Mouse (Mus musculus): Measurements from ENCODE around the gene Gm3448.
A peak's percentile ranks its signal among the peaks of the same experiment; 100 is the strongest.
"Not testable (repeated sequence)": the region's sequence is repeated elsewhere in the genome, so short reads cannot be mapped to it uniquely, and the experiment has no call there.

Gene Gm3448

DNA sequence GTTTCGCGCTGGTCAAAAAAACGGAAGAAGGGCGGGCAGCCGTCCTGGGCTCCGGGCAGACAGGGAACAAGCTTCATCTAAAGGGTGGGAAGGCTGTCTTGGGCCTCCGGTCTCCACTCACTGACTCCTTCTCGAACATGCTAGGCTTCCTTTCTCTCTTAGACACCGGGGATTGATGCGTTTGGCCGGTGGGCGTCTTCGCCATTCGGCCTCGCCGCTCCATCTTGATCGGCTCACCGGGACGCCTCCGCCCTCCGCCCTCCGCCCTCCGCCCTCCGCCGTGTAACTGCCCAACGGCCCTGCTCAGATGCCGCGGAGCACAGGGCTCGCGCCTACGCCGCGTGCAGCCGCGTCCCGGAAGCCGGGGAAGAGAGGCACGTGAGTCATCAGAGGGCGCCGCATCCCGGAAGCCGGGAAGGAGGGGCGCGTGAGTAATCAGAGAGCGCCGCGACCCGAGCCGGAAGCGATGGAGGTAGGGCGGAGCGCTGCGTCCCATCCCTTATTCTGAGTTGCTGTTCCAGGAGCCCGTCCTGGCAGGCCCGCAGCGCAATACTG is at the start of gene Gm3448, which contains the start of the genes Ermard and Tcte3:
Gm3448 (minus strand) TSS at position 363 of the 555 bp plus-strand sequence.
Ermard (plus strand) TSS at position 34 of the 555 bp plus-strand sequence.
Tcte3 (minus strand) TSS at position 314 of the 555 bp plus-strand sequence.
- peak in 1 of 2 experiments; percentile 11 for DNase-seq (ENCODE audit: low read depth in 2 of 2, low spot score in 2 of 2)

DNA sequence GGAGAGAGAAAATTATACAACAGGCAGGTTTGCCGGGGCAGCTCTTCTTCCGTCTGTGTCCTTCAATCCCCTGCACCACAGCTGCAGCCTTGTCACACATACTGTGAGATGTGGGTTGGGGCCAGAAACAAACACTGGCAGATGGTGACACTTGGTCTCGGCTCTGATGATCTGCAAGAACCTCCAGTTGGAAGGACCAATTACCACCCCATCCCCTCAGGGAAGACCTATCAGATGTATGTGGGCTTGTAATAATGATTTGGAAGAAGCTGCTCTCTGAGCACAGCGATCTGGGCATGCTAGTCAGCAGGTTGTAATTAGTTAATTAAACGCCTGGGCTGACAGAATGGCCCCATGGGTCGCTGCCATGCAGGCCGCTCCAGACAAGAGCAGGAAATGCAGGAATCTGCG is 47.3 kb upstream of the Gm3448 start:
- no peak for DNase-seq (ENCODE audit: low read depth in 2 of 2, low spot score in 2 of 2)

DNA sequence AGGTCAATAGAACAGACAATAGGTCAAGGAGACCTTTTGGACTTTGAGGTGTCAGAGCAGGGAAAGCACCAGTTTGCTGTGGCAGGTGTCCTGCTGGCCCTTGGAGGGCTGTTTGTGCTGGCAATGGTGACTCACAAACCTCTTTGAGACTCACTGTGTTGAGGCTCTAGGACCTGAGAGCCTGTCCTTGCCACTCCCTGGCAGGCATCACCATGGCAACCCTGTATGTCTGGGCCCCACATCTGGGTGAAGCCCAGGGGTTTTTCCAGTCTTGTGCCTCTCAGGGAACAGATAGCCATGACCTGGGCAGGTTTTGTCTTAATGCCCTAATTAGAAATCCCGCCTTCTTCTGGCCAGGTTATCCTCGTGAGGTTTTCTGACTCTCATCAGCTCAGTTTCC is 46.8 kb upstream of the Gm3448 start:
- DNase-seq (ENCODE audit: low read depth in 2 of 2, low spot score in 2 of 2), result no peak

DNA sequence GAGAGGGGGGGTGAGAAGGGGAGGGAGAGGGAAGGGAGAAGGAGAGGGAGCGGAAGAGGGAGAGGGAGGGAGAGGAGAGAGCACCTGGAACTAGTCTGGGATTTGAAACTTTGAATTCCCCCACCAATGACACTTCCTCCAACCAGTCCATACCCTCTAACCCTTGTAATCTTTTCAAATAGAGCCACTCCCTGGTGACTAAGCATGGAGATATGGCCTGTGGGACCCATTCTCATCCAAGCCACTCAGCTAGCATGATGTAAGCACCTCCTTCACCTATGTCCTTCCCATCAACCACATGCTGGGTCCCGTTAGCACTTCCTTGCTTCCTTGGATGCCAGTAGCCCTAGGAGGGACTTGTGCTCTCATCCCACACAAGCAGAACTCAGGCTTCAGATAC is 43.7 kb upstream of the Gm3448 start:
- DNase-seq (ENCODE audit: low read depth in 2 of 2, low spot score in 2 of 2), result no peak

DNA sequence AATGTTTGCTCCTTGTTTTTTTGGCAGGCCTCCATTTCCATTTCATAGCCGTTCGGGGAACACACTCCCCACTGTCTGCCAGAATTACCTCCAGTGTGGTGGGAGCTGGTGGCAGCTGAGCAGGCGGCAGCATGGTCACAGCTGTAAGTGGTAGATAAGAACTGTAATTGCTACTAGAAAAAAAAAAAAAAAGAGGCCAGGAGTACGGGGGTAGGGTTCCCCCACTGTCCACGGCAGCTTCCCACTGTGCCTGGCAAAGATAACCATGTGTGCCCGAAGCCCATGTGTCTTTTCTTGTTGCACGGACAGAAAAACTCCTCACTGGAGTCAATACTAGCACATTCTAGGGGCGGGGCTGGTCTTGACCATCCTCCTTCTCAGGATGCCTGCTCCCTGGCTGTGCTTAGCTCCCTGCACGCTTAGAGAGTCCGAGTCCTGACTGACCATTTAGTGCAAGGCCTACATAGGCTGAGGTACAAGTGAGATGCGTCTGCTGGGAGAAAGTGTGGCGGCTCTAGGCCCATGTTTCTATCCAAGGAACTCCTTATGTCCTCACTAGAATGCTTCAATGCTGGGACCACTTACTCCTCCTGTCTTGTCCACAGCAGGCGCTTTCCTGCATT is 43.0 kb upstream of the Gm3448 start:
- no peak for DNase-seq (ENCODE audit: low read depth in 2 of 2, low spot score in 2 of 2)

DNA sequence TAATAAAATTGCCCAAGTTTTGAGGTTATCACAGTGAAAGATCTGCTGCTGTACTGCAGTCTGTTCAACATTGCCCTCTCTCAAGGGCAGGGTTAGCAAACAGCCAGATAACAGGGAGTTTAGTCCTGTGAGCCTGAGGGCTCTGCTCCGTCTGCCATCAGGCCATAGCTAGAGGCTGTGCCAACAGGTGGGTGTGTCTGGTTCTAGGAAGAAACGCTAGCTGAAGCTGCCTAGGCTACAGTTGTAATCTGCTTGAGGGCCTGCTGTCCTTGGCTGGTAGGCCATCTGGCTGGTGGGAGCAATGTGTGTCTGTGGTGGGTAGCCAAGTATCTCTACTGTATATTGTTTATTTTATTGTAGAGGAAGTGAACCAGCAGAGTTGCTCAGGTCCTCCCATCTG is 36.2 kb upstream of the Gm3448 start:
- no peak for DNase-seq (ENCODE audit: low read depth in 2 of 2, low spot score in 2 of 2)

DNA sequence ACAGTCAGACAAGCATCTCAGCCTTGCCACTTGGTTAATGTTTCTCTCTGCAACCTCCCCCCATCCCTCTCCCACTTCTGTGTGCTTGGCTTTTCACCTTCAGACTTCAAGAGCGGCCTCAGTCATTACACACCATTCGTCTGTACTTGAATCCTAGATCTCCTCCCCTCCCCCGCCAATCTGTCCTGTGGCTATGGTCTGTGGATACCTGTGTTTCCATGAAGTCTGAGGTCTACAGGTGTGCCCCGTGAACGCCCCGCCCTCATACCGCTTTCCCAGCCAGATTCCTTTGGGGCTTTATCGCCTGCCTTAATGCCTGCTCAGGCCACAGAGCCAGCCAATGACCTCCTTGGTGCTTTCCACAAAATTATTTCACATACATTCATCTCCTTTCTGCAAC is 33.7 kb upstream of the Gm3448 start:
- DNase-seq (ENCODE audit: low read depth in 2 of 2, low spot score in 2 of 2), result no peak

DNA sequence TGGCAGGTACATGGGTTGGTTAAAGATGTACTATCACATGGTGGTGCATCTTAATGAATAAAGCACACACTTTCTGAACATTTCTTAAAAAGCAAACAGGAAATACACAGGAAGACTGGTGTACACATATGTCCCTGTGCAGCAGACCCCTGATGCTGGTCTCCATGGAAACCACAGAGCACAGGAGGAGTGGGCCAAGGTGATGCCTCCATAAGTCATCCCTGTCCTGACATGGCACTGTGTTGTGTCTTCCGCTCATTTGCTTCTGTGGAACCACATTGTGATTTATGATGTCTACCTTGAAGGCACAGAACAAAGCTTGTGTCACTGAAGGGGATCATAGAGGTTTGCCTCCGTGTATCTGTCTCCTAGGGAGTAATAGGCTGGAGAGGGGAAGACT is 30.9 kb upstream of the Gm3448 start:
- no peak for DNase-seq (ENCODE audit: low read depth in 2 of 2, low spot score in 2 of 2)

DNA sequence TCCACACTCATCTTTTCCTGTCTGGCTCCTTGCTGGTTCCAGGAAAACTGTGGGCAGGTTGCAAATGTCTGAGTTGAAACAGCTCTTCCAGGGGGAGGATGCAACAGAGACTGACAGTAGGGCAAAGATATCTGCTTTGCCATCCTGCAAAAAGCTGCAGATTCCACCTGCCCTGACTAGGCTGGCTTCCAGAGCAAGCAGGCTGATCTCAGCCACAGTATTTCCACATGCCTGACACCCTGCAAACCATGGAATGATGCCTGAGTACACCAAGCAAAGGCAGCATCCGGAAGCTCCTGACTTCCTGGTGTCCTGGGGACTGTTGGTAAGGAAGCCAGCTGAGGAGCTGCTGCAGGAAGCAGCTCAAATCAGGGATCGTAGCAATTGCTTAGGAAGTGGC is 27.8 kb upstream of the Gm3448 start:
- no peak for DNase-seq (ENCODE audit: low read depth in 2 of 2, low spot score in 2 of 2)

DNA sequence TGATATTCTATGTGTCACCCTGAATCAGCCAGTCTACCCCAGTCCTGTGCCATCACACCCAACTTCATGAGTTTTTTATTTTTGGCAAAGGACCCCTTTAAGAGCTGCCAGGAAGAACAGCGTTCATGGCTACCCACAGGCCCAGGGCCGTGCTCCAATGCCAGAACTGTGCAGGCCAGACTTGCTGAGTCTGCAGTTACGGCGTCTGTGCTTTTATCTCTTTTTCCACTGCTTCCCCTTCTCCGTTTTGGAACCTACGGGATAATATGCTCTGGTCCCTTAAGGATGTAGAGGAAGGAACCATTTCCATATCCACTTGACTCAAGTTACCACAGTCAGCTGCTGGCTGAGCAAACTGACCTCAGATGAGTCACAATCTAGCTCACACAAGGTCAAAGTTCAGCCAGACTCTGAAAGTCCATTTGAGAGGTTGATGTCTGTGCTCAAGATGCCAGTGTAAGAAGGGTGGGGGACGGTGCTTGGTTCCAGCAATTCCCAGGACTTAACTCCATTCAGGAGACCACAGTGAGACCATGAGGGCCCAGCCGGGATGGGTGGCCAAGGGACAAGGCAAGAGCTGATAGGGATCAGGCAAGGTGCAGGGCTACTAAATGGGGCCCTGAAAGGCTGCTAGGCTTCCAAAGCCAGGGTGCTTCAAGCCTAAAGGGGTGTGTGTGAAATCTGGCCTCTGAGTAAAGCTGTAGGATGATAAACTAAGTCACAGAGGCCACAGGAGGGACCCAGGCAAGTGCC is 26.9 kb upstream of the Gm3448 start:
- DNase-seq (ENCODE audit: low read depth in 2 of 2, low spot score in 2 of 2), result no peak

DNA sequence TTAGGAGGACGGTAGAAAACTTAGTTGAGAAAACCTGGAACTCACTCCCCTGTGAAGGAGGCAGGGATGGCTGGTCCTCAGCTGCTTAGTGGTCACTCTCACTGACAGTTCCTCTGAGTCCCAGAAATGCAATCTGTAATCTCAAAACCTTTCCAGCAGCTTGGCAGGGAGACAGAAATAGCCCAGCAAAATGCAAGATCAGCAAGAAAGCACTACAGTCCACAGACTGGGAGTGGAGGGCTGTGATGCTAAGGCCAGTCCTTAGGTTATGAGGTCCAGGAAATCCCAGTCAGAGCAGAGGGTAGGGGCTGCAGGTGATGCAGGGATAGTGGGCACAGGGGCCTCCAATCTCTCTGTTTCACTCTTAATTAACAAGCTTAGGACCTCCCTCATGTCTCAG is 25.6 kb upstream of the Gm3448 start:
- DNase-seq (ENCODE audit: low read depth in 2 of 2, low spot score in 2 of 2), result no peak

DNA sequence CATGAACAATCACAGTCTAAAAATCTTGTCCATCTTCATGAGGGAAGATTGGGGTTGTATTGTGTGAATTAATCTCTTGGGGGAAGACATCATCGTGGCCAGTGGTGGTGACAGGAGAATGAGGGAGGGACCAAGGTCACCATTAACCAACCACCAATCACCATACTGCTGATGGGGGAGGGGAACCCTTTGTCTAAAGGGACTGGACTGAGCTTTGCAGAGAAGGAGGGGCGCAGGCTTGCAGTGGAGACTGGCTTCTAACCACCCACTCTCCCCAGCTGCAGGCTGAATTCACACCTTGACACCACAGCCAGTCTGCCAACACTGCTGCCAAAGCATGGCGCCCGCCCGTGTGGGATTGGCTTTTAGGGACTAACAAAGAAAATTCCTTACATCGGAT is 24.7 kb upstream of the Gm3448 start:
- no peak for DNase-seq (ENCODE audit: low read depth in 2 of 2, low spot score in 2 of 2)

DNA sequence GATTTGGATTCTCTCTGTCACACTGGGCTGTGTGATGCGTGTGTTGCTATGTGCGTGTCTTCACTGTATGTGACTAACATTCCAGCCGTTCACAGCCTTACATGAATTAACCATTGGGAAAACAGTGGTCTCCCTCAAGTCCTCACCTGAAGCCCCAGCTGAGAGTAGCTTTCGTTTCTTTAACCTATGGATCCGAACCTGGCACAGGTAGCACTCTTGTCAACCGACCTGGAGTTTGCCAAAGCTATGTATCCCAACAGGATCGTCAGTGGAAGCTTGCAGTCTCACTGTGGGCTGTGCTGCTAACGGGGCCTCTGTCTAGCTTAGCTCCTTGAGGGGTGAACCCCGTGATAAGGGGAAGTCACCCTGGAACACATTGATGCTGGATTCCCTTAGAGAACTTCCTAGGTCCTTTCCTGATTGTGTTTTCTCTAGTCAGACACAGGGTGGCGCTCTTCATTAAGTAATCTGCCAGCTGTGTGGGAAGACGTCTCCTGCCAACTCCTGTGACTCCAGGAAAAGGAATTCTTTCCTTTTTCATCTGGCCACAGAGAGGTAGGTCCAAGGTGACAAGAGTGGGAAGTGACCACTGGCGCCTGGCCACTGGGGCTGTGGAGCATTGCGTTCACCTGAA is 24.2 kb upstream of the Gm3448 start:
- no peak for DNase-seq (ENCODE audit: low read depth in 2 of 2, low spot score in 2 of 2)

DNA sequence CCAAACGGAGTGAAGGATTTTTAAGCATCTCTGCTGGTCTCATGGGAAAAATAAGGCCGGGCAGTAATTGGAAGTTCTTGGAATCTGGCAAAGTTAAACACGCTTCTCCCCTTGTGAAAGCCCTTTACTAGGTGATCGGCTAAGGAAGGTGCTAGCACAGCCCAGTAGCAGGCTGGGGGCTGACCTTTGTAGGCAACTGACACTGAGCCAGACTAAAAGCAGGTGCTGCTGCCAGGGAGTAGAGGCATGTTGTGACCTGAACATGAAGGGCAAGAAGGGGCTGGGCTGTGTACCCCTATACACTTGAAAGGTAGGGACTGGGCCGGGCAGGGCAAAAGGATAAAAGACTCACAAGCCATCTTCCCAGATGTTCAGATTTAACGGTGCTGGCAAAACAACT is 19.0 kb upstream of the Gm3448 start:
- DNase-seq (ENCODE audit: low read depth in 2 of 2, low spot score in 2 of 2), result no peak

DNA sequence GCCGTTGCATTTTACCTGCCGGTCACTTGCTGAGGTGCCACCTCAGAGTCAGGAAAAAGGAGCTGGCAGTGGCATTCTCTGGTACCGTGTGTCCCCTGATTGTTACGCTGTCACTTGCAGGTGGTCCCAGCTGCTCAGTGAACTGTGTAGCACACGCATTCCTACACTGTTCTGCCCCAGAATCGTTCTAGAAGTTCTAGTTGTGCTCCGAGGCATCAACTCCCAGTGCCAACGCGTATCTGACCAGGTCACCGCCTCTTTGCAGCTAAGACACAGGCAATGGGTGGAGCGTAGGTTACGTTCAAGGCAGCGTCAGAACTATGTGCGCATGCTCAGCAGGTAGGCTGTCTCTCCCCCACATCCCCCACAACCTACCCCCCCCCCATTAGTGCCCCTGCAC is 18.3 kb upstream of the Gm3448 start:
- DNase-seq (ENCODE audit: low read depth in 2 of 2, low spot score in 2 of 2), result no peak

DNA sequence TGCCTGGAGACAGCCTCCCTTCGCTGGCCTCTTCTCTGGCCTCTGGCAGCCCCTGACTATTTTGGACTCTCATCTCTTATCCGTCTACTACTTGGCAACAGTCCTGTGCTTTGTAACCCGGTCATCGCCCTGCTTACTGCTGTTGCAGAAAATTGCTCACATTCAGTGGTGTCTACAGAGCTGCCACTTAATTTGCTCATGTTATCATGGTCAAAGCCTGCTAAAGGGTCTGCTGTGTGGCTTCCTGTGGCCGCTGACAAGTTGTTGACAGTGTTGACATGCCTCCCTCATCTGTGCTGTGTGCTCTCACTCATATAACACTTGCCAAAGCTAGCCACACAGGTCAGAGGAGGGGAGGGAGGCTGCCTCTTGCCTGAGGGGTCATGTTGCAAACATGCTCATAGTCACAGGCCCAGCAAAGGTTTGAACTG is 16.8 kb upstream of the Gm3448 start:
- DNase-seq (ENCODE audit: low read depth in 2 of 2, low spot score in 2 of 2), result no peak

DNA sequence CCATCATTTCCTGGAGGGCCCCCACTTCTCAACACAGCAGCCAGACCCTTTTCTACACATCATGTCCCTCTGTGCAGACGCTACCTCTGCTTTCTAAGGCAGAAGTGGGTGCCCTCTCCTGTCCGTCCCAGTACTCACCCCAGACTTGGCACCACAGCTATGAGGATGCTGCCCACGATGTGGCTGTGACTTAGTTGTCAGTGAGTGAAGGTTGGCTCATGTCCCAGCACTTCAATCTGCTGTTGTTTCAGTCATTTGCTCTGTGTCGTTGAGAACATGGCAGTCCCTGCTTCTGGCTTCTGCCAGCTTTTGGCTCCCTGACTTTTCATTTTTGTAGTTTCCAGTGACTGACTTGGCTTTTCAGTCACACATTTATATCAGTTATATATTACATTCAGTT is 14.6 kb upstream of the Gm3448 start:
- no peak for DNase-seq (ENCODE audit: low read depth in 2 of 2, low spot score in 2 of 2)

DNA sequence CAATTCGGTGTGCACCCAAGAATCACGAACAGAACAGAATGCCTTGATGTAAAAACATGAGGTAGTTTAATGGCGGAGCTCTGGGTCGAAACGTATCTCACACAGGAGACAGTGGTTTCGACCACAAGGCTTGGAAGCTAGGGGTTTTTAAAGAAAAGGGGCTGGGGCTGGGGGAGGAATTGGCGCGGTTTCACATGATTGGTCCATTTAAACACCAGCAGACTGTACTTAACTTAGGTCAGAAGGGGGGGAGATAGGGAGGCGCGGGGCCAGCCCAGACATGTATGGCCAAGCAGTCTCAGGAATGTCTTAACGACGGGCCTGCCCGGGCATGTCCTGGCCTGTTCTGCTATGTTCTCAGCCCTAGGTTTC is 12.5 kb upstream of the Gm3448 start:
- DNase-seq (ENCODE audit: low read depth in 2 of 2, low spot score in 2 of 2), result not testable (repeated sequence)

DNA sequence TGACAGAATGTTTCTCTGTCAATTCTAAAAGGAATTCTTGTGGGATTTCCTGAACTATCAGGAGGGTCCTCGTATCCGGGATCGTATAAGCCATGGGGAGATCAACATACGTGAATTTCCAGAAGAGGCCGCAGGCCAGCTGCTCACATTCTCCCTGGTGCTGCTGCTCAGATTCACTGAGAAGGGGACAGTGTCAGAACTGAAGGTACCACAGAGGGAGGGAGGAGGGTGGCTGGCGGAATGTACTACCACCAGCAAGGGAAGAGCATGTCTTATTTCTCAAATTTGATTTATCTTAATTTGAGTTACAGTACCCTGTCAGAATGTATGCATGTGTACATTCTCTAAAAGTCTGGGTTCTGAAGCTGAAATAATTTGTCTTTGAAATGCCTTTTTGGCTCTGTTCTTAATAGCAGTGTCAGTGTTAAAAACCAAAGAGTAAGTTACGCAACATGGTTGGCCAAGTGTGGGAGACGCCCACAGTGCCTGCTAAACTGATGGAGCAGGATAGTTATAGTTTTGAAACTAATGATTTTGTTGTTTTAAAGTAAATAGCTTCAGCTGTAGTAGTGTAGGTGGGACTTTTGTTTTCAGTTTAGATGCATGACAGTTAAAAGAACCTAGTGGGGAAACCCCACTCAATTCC is 12.0 kb upstream of the Gm3448 start:
- DNase-seq (ENCODE audit: low read depth in 2 of 2, low spot score in 2 of 2), result not testable (repeated sequence)

DNA sequence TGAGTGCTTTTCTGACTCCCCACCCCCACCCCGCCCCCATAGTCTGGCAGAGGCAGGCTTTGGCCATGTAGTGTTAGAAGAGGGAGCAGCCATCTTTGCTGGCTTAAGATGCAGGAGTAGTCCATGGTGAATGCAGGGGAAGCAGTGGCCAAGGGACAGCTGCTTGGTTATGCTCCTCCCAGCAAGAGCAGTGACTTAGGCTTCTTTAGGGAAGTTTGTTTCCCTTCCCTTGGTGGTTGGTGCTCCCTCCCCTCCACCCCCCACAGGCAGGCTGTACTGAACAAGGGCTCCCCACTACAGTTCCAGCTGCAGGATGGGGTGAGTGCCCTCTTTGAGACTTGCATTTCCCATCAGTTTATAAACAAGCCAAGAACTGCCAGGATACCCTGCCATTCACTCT is 11.4 kb upstream of the Gm3448 start:
- not testable (repeated sequence) for DNase-seq (ENCODE audit: low read depth in 2 of 2, low spot score in 2 of 2)

DNA sequence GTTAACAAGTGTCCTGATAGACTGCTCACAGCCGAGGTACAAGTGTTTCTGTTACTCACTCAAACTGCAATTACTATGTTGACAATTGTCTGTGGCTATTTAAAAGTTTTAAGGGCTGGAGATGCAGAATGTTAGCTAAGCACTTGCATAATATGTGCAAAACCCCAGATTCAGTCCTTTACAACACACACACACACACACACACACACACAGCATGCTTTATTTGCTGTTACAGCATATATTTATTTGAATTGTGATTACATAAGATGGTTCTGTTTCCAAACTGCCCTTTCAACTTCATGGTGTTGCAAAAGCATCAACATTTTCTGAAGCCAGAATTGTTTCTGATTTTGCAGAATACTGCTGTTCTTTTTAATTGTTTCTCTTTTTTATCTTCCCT is 9.0 kb upstream of the Gm3448 start:
- not testable (repeated sequence) for DNase-seq (ENCODE audit: low read depth in 2 of 2, low spot score in 2 of 2)

Measured in CD8-positive naive resting alpha-beta T cell, adult 2 months (primary cell).